Mouse (Mus musculus) adrenal gland, postnatal 4 days (tissue): ENCODE data around the gene Tnik. TPM values are rescaled to one million over a fixed set of nuclear protein-coding genes. Genes with fewer than 3 reads are reported as not detected.

Experiments
- DNase-seq, 2 experiments: peaks; one replicate each; pipeline ENCODE4 v3.0.0; 2021 to 2022; ENCODE audit warnings: low spot score in 2 of 2, mixed read lengths in 2 of 2
- total RNA-seq, 2 experiments: library from RNA; stranded (reverse); gene quantifications; 2 replicates each; pipeline ENCODE4 v1.2.3; 2021

The Tnik gene
- total RNA-seq, 2 experiments from 2014 or later = 36.9 to 40.8 TPM

GRCm38 (mm10) chr3:28263948-28264840 is 1.2 kb downstream of the Tnik start:
- DNase-seq = no peak

- DNase-seq = no peak
Observed at GRCm38 (mm10) chr3:28264841-28265150, 1.8 kb downstream of the Tnik start.

- no peak for DNase-seq
Observed at GRCm38 (mm10) chr3:28265183-28265582, 2.2 kb downstream of the Tnik start.

GRCm38 (mm10) chr3:28265656-28266055 is 2.6 kb downstream of the Tnik start:
- no peak for DNase-seq

- DNase-seq = no peak
Observed at GRCm38 (mm10) chr3:28267211-28267610, 4.2 kb downstream of the Tnik start.

- DNase-seq = no peak
Observed at GRCm38 (mm10) chr3:28269716-28270115, 6.7 kb downstream of the Tnik start.

- no peak for DNase-seq
Observed at GRCm38 (mm10) chr3:28271884-28272283, 8.9 kb downstream of the Tnik start.

- no peak for DNase-seq
Observed at GRCm38 (mm10) chr3:28274763-28275162, 11.7 kb downstream of the Tnik start.

- DNase-seq = no peak
Observed at GRCm38 (mm10) chr3:28289693-28290092, 26.7 kb downstream of the Tnik start.

- DNase-seq = no peak
Observed at GRCm38 (mm10) chr3:28301378-28301777, 38.4 kb downstream of the Tnik start.

- no peak for DNase-seq
Observed at GRCm38 (mm10) chr3:28303915-28304314, 40.9 kb downstream of the Tnik start.

GRCm38 (mm10) chr3:28306852-28307251 is 43.8 kb downstream of the Tnik start:
- DNase-seq = no peak

- no peak for DNase-seq
Observed at GRCm38 (mm10) chr3:28314438-28314837, 51.4 kb downstream of the Tnik start.

- no peak for DNase-seq
Observed at GRCm38 (mm10) chr3:28317339-28317738, 54.3 kb downstream of the Tnik start.

GRCm38 (mm10) chr3:28321635-28322034 is 58.6 kb downstream of the Tnik start:
- DNase-seq = no peak

- DNase-seq = no peak
Observed at GRCm38 (mm10) chr3:28325613-28326233, 62.7 kb downstream of the Tnik start.

- no peak for DNase-seq
Observed at GRCm38 (mm10) chr3:28332316-28332715, 69.3 kb downstream of the Tnik start.

- DNase-seq = no peak
Observed at GRCm38 (mm10) chr3:28333869-28334268, 70.9 kb downstream of the Tnik start.

GRCm38 (mm10) chr3:28334547-28334946 is 71.5 kb downstream of the Tnik start:
- DNase-seq = no peak

GRCm38 (mm10) chr3:28340071-28340470 is 77.1 kb downstream of the Tnik start:
- DNase-seq = no peak

- no peak for DNase-seq
Observed at GRCm38 (mm10) chr3:28343204-28343603, 80.2 kb downstream of the Tnik start.

- DNase-seq = no peak
Observed at GRCm38 (mm10) chr3:28343661-28344060, 80.6 kb downstream of the Tnik start.

- no peak for DNase-seq
Observed at GRCm38 (mm10) chr3:28345446-28345845, 82.4 kb downstream of the Tnik start.
